Mouse (Mus musculus) E14TG2a.4 (cell line): ENCODE results near the gene Kdelr1.

ENCODE experiments used
- CTCF ChIP-seq: conservative IDR thresholded peaks from 2 replicates; pipeline ENCODE4 v1.5.1; 2014; ENCODE audit warnings: low read length
- POU5F1 ChIP-seq: IDR thresholded peaks from 2 replicates; pipeline ENCODE4 v1.6.1; 2014; ENCODE audit warnings: low read length, borderline replicate concordance

DNA sequence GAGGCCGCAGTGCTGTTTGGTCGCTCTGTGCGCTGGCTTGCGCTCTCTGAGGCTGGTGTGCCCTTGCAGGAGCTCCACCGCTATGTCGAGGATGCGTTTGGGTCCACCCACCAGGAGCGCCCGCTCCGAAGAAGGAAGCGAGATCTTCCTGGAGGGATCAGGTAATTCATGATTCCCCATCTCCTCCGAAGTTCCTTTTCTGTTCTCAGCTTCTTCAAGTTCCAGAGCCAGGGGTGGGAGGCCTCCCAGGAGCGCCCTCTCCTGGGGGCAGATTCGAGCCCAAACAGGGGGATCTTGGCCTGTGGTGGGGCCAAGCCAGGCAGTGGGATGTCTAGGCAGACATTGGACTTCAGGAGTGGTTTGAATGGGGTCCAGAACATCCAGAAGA is 51.9 kb downstream of the Kdelr1 start:
- TF ChIP-seq CTCF (peak; percentile 41), POU5F1 (no peak)
